Comparison of ENCODE assay signal across 9 mouse cellular contexts in genomic region chr9:49662958-49663926, GRCm38 (mm10).
A peak's percentile ranks its signal among the peaks of the same experiment; 100 is the strongest.
DNase-seq lines count a peak whose midpoint lies in the region; ATAC-seq and TF ChIP-seq lines count a peak whose summit lies in the region.
"Had no signal": no experiment of that assay in that cellular context is flagged by ENCODE, and none has a peak within 500 bp of the region (broad histone marks: within the 10 kb centered on the region; RNA-seq: fewer than 3 reads in every experiment).

No protein-coding gene starts in this region.

- no peak overlapping the region for H3K27ac ChIP-seq in liver, embryonic 14.5 days
- H3K27ac ChIP-seq in liver, embryonic 12.5 days = no peak overlapping the region
- peak overlapping the region; percentile 25 for H3K27ac ChIP-seq in neural tube, embryonic 14.5 days (ENCODE audit: low read depth, low read length)
- H3K27ac ChIP-seq: limb, embryonic 15.5 days had no signal

- no peak for TF ChIP-seq EP300 in liver, embryonic 14.5 days (IDR thresholded peaks at IDR 0.05; ENCODE audit: low read depth)

- no peak overlapping the region for H3K4me3 ChIP-seq in liver, embryonic 14.5 days (ENCODE audit: insufficient read depth in 1 of 2, low read depth in 2 of 2, low read length in 2 of 2)
- no peak overlapping the region for H3K4me3 ChIP-seq in liver, embryonic 12.5 days
- no peak overlapping the region for H3K4me3 ChIP-seq in neural tube, embryonic 14.5 days (ENCODE audit: low read depth, low read length)
- H3K4me3 ChIP-seq: erythroblast, embryonic 14.5 days; limb, embryonic 15.5 days had no signal

- no peak for ATAC-seq in liver, embryonic 14.5 days (ENCODE audit: insufficient read depth)
- no peak for ATAC-seq in liver, embryonic 12.5 days
- ATAC-seq in neural tube, embryonic 14.5 days (ENCODE audit: low read depth) = no peak

- H3K4me2 ChIP-seq in liver, embryonic 14.5 days (ENCODE audit: low read depth) = no peak overlapping the region
- H3K4me2 ChIP-seq in liver, embryonic 12.5 days = no peak overlapping the region
- H3K4me2 ChIP-seq in neural tube, embryonic 14.5 days (ENCODE audit: low read depth, low read length) = no peak overlapping the region
- H3K4me2 ChIP-seq: limb, embryonic 15.5 days had no signal

- TF ChIP-seq CTCF in liver, embryonic 14.5 days (IDR thresholded peaks at IDR 0.05; ENCODE audit: low read depth) = peak; percentile 22; the same call in 1 of the 2 replicates

- no peaks in the 10 kb centered on the region for H3K9me3 ChIP-seq in liver, embryonic 14.5 days (ENCODE audit: control insufficient read depth, low read length)
- H3K9me3 ChIP-seq in liver, embryonic 12.5 days (replicated peaks) = 0 out of 2 replicates have a peak, but pooled peaks cover 2% of the 10 kb centered on the region
- no peaks in the 10 kb centered on the region for H3K9me3 ChIP-seq in neural tube, embryonic 14.5 days (ENCODE audit: control insufficient read depth, low read length)
- H3K9me3 ChIP-seq: limb, embryonic 15.5 days had no signal

- no peak overlapping the region for H3K9ac ChIP-seq in liver, embryonic 14.5 days (replicated peaks)
- H3K9ac ChIP-seq in liver, embryonic 12.5 days = no peak overlapping the region
- H3K9ac ChIP-seq in neural tube, embryonic 14.5 days (replicated peaks; ENCODE audit: low read depth, low read length) = no peak overlapping the region
- H3K9ac ChIP-seq: limb, embryonic 15.5 days had no signal

- 55% methylated on average over 8 of the region's 8 CpGs for WGBS in liver, embryonic 14.5 days (ENCODE audit: insufficient replicate concordance)
- 63% methylated on average over 8 of the region's 8 CpGs for whole genome bisulfite sequencing in liver, embryonic 12.5 days (ENCODE audit: insufficient replicate concordance)
- WGBS in neural tube, embryonic 14.5 days = 73% methylated on average over 8 of the region's 8 CpGs

- no peaks in the 10 kb centered on the region for H3K36me3 ChIP-seq in liver, embryonic 14.5 days (replicated peaks; ENCODE audit: control insufficient read depth, insufficient read depth, low read depth)
- H3K36me3 ChIP-seq in liver, embryonic 12.5 days = no peaks in the 10 kb centered on the region
- H3K36me3 ChIP-seq in neural tube, embryonic 14.5 days (ENCODE audit: control insufficient read depth, insufficient read depth, low read length) = no peaks in the 10 kb centered on the region
- H3K36me3 ChIP-seq: limb, embryonic 15.5 days had no signal

- H3K27me3 ChIP-seq in liver, embryonic 14.5 days (ENCODE audit: control insufficient read depth, insufficient read depth, low read length) = no peaks in the 10 kb centered on the region
- H3K27me3 ChIP-seq in liver, embryonic 12.5 days (replicated peaks) = no peaks in the 10 kb centered on the region
- H3K27me3 ChIP-seq in neural tube, embryonic 14.5 days (ENCODE audit: control insufficient read depth, insufficient read depth, low read length) = no peaks in the 10 kb centered on the region
- H3K27me3 ChIP-seq: limb, embryonic 15.5 days had no signal

- no peak for DNase-seq in liver, embryonic 14.5 days (ENCODE audit: low read depth in 3 of 3, low spot score in 3 of 3)
- peak; percentile 65 for DNase-seq in ZHBTc4 (ENCODE audit: low read depth, low spot score)
- peak; percentile 58 to 71 for DNase-seq in cerebellum, postnatal 10 days
- DNase-seq in frontal cortex, postnatal 25 days (ENCODE audit: low spot score in 2 of 2) = no peak
- DNase-seq in spleen, postnatal 10 days (ENCODE audit: low spot score in 2 of 2) = no peak

- H3K4me1 ChIP-seq in liver, embryonic 14.5 days (replicated peaks; ENCODE audit: control insufficient read depth in 2 of 2, insufficient read depth in 2 of 2, low read length in 1 of 2) = no peaks in the 10 kb centered on the region
- H3K4me1 ChIP-seq in liver, embryonic 12.5 days = no peaks in the 10 kb centered on the region
- peaks cover 17% of the 10 kb centered on the region for H3K4me1 ChIP-seq in neural tube, embryonic 14.5 days (ENCODE audit: control insufficient read depth, insufficient read depth, low read length)

Comparison
In these comparisons a context has a peak if more than half of its experiments do, and no peak if none do; other contexts are left out.
1. DNase-seq: peak in ZHBTc4 (single experiment) and cerebellum, postnatal 10 days (2 of 2); none in liver, embryonic 14.5 days (0 of 3), frontal cortex, postnatal 25 days (0 of 2) and spleen, postnatal 10 days (0 of 2).